Mouse (Mus musculus) CH12.LX (cell line): Measurements from ENCODE around the gene Sdr39u1.

Experiments
- CHD1 ChIP-seq: IDR thresholded peaks from 2 replicates; pipeline ENCODE4 v1.6.1; 2012; ENCODE audit warnings: low read depth, low read length, improper control_type of control experiment, inconsistent platforms
- CTCF ChIP-seq, 2 experiments: IDR thresholded peaks in 1 of 2; conservative IDR thresholded peaks in 1 of 2; 2 replicates each; pipeline ENCODE4 v1.5.1; 2011 to 2012; ENCODE audit warnings: low read depth in 2 of 2, low read length in 2 of 2, improper control_type of control experiment in 1 of 2, inconsistent platforms in 1 of 2, mild to moderate bottlenecking in 1 of 2, moderate library complexity in 1 of 2

GRCm38 (mm10) chr14:55884713-55885113, 15.4 kb downstream of the Sdr39u1 start, which contains the start of gene Khnyn:
- no peak for TF ChIP-seq CTCF (conservative IDR thresholded peaks at IDR 0.05 in 1 of 2, IDR thresholded peaks at IDR 0.05 in 1 of 2; ENCODE audit: low read depth in 2 of 2, low read length in 2 of 2)
- no peak for TF ChIP-seq CHD1
